Mouse (Mus musculus) layer of hippocampus, adult 18-20 months (tissue): ENCODE results near the gene Ripk1. TPM values are rescaled to one million over a fixed set of nuclear protein-coding genes. Genes with fewer than 3 reads are reported as not detected.
"Not testable (repeated sequence)": the region's sequence is repeated elsewhere in the genome, so short reads cannot be mapped to it uniquely, and the experiment has no call there.

ENCODE experiments used
- DNase-seq, 2 experiments: peaks; one replicate each; pipeline ENCODE4 v3.0.0; 2022; ENCODE audit warnings: low spot score in 2 of 2
- total RNA-seq, 2 experiments: library from RNA; stranded (reverse); gene quantifications; 2 replicates each; pipeline ENCODE4 v1.2.3; 2021

Gene Ripk1
- total RNA-seq, 2 experiments from 2014 or later = 6.2 to 6.6 TPM

DNA sequence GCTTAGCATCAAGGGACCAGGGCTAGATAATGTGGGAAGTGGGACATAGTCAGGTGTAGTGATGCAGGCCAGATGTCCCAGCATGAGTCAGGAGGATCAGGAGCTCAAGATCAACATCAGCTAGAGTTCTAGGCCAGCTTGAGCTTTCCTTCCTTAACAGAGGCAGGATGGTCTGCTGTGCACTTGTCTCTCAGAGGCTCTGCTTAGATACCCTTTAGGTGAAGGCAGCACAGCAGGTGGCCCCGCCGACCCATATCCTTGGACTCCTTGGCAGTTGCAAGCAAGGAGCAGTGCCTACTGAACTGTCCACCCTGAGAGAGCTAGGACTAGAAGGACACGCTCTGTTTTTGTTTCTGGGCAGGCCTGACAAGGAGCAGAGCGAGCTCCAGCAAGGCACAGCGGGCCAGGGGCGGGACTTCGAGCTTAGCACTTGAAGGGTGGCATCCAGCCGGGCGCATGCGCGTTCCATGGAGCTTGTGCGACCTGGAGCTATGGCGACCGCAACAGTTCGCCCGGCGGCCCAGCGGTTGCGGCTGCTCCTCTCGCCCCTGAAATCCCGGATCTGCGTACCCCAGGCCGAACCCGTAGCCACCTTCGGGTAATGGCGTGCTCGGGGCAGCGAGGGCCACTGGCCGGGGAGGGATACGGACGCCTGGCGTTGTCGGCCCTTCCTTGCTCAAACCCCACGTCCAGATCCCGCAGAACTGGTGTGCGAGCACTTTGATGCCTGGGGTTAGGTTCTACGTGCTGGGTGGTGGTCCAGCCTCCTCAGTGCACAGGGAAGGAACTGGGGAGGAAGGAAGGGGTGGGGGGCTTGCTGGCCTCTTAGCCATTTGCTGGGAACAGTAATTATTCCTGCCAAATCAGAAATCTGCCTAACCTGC lies 35.3 kb downstream of the Ripk1 start, which contains the start of gene Bphl:
TSS of gene Bphl (plus strand) at position 426 of the 884 bp plus-strand sequence.
- DNase-seq = peak; percentile 88 to 95

DNA sequence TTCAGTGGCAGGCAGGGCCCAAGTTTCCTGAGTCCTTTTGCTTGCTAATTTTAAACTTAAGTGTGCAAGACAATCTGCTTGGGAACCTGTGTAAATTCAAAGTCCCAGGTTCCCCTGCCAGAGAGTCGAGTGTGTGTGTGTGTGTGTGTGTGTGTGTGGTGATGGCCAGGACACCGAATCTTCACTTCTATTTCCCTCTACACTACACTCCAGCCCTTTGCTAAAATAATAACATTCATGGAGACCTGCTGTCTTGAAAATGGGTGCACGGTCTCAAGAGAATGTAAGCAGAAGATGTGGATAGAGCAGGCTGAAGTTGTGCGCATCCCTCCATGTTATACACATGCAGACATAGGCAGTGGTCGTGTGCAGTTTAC lies 35.9 kb downstream of the Ripk1 start:
- no peak for DNase-seq

GRCm38 (mm10) chr13:34038901-34039341 lies 36.8 kb downstream of the Ripk1 start:
- no peak for DNase-seq

GRCm38 (mm10) chr13:34040091-34040490 lies 37.9 kb downstream of the Ripk1 start:
- DNase-seq = no peak

DNA sequence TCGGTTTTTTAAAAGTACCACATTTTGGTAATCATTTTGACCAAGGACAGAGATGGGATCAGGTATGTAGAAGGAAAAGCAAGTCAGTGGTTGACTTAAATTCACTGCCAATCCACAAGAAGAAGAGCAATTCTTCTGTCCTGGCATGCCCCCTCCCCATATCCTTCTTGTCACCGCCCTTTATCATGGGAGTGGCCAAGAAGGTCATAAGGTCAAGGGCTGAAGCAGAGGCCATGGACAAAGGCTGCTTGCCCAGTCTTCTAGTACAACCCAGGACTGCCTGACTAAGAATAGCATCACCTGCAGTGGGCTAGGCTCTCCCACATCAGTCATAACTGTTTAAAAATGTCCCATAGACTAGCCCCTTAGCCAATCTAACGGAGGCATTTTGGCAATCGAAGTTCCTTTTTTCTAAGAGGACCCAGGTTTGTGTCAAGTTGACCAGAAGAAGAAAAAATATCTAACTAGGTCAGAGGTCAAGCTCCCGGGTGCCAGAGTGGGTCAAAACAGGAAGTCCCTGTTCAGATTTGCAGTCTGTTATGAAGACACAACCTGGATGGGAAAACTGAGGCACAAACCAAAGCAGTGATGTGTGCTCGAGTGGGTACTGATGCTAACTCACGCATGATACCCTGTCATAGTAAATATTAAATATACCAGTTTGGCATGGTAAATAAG lies 41.7 kb downstream of the Ripk1 start:
- DNase-seq = no peak

DNA sequence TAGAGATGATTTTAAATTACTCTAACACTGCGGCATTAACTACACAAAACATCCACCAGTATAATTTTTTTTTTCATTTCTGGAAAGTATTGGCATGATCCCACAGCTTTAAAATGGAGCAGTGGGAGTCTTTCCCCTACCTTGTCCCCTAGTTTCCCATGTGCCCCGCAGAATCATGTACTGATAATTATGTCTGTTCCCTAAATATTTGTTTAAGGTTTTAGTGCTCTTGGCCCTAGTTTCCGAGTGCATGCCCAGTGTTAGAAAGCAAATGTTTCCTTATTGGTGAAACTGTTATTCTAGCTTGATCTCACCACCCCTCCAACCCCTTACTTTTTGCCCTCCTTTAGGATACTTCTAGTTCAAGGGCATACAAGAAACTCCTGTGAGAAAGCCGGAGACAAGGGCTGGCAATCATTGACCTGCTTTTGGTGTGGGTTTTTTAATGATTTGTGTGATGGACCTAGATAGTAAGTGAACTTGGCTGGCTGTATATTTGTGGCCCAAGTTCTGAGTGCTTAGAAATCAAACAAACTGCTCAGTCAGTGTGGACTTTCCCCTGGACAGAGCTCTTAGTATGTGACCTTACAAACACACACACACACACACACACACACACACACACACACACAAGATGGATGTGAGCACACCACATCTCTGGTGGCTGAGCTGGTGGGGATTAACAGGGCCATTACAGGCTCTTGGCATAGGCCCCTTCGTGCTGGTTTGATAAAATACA lies 43.5 kb downstream of the Ripk1 start:
- no peak for DNase-seq

DNA sequence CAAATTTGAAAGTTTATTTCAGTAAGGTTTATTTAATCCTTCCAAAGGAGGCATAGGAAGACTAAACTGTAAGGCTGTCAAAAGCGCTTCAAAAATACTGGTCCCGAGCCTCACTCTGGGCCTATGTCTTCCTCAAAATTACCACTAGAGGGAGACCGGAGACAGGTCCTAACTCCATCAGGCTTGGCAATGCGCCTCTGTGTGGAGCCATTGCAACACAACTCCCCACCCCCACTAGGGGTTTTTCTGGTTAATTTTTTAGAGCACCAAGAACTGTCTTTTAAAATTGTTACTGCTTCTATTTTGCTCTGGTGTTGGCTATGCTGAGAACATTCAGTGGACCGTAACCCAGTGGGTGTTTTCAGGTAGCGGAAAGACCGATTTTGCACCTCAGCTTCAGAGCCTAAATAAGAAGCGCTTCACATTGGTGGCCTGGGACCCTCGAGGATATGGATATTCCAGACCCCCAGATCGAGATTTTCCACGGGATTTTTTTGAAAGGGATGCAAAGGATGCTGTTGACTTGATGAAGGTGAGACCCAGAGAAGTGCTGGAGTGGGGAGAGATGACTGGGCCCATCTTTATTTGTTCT lies 44.4 kb downstream of the Ripk1 start:
- DNase-seq = peak; percentile 72 to 95

DNA sequence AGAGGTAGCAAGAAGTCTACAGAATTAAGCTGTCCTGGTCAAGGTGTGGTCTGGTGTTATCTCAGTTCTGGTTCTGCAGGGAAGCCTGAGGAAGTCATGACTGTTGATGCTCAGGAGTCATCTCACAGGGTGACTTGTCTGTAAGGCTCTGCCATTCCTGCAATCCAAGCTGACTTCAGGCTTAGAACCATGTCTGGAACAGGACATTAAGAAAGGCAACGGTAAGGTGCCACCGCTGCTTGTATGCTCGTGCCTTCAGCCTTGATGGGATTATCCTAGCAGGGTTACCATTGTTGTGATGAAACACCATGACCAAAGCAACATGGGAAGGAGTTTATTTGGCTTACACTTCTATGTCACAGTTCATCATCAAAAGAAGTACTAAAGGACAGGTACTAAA lies 45.4 kb downstream of the Ripk1 start:
- no peak for DNase-seq

DNA sequence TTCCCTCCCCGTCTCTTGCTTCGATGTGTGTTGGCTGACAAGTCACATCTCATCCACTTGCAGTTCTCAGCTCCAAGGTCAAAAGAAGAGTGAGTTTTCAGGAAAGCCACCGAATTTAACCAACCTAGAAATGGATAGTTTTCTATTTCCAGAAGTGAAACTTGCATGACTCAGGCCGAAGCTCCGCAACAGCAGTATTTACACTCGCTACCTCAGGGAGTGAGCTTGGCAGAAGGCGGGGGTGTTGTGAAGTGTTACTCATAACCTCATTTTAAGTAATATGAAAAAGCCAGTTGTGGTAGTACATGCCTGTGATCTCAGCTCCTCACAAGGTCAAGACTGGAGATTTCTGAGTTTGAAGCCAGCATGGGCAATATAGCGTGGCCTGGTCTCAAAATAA lies 48.3 kb downstream of the Ripk1 start:
- peak in 1 of 2 experiments; percentile 36 for DNase-seq

- no peak for DNase-seq
These were observed 49.5 kb downstream of the Ripk1 start for GRCm38 (mm10) chr13:34051692-34052091.

- DNase-seq = no peak
These were observed 51.6 kb downstream of the Ripk1 start for GRCm38 (mm10) chr13:34053673-34054282.

DNA sequence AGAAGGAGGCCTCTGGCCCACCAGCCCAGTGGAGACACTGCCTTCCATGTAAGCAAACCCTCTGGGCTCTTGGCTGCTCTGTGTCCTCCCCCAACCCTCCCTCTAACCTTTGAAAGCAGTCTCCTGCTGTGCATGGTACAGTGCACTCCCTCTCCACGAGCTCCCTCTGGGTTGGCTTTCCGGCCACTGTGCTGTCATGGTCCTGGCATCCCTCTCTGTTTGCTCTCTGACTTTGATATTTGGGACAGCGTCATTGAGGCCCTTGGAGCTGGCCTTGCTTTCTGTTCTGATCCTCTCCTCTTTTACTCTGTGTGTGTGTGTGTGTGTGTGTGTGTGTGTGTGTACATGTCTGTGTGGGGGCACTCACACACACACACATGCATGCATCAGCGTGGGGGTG lies 52.2 kb downstream of the Ripk1 start:
- DNase-seq = no peak

GRCm38 (mm10) chr13:34054983-34055382 lies 52.8 kb downstream of the Ripk1 start:
- no peak for DNase-seq

DNA sequence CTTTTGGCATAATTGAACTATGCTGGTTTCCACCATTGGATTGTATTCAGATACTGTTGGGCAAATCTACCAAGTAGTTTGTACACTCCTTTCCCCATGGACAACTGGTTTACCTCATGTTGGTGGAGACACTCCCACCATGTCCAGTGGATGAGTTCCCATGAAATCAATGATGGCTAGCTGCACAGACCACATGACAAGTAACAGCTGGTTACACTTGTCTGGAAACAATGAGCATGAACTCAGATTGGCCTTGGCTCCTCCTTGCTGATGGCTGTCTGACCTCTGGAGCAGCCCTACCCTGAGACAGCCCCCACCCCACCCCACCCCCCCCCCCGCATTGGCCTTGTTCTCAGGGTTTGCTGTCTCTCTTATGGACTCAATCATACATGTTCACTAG lies 55.1 kb downstream of the Ripk1 start:
- no peak for DNase-seq

DNA sequence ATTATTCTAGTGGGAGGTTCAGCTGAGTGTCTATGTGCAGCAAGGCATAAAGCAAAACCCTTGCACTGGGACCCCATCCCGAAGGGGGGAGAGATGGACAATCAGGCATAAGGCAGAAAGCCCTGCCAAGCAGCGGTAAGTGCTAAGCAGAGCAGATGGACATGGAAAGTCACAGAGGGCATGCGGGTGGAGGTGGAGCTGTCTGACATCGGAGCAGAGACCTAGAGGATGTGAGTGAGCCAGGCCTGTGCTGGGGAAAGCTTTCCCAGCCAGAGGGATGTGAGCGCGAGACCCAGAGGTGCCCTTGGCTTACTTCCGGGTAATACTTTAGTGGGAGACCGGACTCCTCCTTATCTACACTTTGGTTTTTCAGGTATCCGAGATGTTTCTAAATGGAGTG lies 57.9 kb downstream of the Ripk1 start:
- no peak for DNase-seq

DNA sequence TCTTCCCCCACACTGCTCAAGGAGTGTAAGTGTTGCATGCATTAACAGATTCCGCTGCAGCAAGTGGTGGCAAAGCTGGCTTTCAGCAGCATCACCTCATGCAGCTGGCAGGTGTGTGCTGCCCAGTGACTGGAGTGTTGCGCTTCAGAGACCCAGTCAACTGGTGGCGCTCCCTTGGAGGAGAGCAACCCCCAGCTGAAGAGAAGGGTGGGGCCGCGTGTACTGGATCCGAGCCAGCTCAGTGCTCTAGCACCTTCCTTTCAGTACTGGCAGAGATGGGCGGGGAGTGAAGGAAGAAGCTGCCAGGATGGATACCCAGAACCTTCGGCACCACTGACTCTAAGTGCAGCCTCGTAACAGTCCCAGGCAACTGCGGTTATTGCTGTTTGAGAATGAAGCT lies 60.3 kb downstream of the Ripk1 start:
- DNase-seq = no peak

- DNase-seq = peak; percentile 39 to 67
These were observed 64.2 kb downstream of the Ripk1 start for GRCm38 (mm10) chr13:34066351-34066750.

DNA sequence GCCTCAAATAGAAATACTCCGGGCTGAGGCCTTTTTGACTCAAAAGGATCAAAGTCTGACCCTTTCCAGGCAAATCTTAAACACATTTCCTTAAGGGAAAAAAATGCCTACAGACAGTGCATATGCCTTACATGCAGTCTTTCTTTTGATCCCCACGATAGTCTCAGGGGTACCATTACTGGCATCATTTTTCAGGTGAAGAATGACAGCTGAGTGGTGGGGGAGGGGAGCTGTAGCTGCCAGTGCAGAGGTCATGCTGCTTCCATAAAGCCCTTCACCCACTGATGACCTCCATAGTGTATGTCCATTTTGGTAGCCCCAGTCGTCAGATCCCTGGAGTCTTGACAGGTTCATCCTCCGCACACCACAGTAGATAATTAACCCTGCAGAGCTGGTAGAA lies 68.1 kb downstream of the Ripk1 start:
- no peak for DNase-seq

- no peak for DNase-seq
These were observed 69.7 kb downstream of the Ripk1 start for GRCm38 (mm10) chr13:34071836-34072235.

DNA sequence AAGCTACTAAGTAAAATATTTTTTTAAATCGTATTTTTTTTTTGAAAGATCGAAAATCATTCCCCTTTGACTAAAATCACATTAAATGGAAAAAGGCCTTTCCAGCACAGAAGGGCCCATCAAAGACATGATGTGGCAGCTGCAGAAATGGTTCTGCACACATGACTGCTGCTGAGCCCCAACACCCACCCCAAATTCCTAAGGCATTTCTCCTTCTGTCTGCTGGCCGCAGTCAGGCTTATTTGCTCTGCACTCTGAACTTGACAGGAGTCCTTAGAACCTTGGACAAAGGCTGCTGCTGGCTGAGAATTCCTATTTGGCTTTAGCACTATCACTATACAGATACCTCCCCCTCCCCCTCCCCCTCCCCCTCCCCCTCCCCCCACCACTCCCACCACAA lies 70.7 kb downstream of the Ripk1 start:
- no peak for DNase-seq

GRCm38 (mm10) chr13:34074441-34074840 lies 72.3 kb downstream of the Ripk1 start:
- not testable (repeated sequence) for DNase-seq
